Comparison of ENCODE assay signal across 7 mouse cellular contexts in genomic region chr14:53935791-53936231, GRCm38 (mm10).
DNase-seq lines count a peak whose midpoint lies in the region.
"Not testable (repeated sequence)": the region's sequence is repeated elsewhere in the genome, so short reads cannot be mapped to it uniquely, and the experiment has no call there.

No protein-coding gene starts in this region.

- DNase-seq in cerebellum, adult 11-12 months, result peak; percentile 73
- peak; percentile 58 to 61 for DNase-seq in frontal cortex, postnatal 36 days (ENCODE audit: low spot score in 2 of 2)
- peak; percentile 70 to 73 for DNase-seq in heart, postnatal 14 days
- peak; percentile 72 to 74 for DNase-seq in layer of hippocampus, adult 18-20 months (ENCODE audit: low spot score in 2 of 2)
- peak; percentile 67 to 70 for DNase-seq in left cerebral cortex, postnatal 25 days (ENCODE audit: low spot score in 2 of 2)
- peak; percentile 78 for DNase-seq in ovary, postnatal 36 days (ENCODE audit: low spot score)
- DNase-seq in thymus, adult 18-20 months, result peak; percentile 79 to 80

- intact Hi-C loops in heart, postnatal 14 days (cut with DNase I); left cerebral cortex, postnatal 25 days (cut with DNase I): not testable (repeated sequence)

Comparison
In these comparisons a context has a peak if more than half of its experiments do, and no peak if none do; other contexts are left out.
1. Peak in every context shown above with its lines: DNase-seq.